Mouse (Mus musculus): ENCODE measurements around the gene 4921511C20Rik.

DNA sequence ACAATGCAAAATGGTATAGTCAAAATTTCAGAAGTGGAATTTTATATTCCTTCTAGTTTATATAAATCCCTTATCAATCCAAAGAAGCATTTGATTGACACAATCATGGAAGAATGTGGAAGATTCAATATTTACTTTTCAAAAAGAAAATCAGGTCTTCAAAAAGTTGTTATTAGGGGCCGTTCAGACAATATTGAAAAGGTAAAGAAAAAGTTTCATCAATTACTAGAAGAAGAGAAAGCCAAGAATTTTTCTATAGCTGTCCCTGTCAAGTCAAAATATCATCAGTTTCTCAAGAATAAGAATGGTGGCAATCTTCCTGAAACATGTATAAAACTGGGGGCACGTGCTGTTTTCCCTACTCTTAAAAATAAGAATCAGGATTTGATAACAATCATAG is at the start of gene 4921511C20Rik:
- no peak for TF ChIP-seq POLR2A (IDR thresholded peaks at IDR 0.05; ENCODE audit: extremely low read depth, insufficient read depth, low read length)
- TF ChIP-seq CTCF (IDR thresholded peaks at IDR 0.05; ENCODE audit: low read depth, low read length): no peak
